Mouse (Mus musculus) liver, embryonic 14.5 days (tissue): ENCODE data around the gene Gm3264.
"Not testable (repeated sequence)": the region's sequence is repeated elsewhere in the genome, so short reads cannot be mapped to it uniquely, and the experiment has no call there.

Source experiments
- CTCF ChIP-seq: IDR thresholded peaks from 2 replicates; pipeline ENCODE4 v1.5.1; 2016; ENCODE audit warnings: antibody characterized with exemption, low read depth, control low read depth
- EP300 ChIP-seq: IDR thresholded peaks from 2 replicates; pipeline ENCODE4 v1.6.1; 2016; ENCODE audit warnings: antibody characterized with exemption, low read depth

DNA sequence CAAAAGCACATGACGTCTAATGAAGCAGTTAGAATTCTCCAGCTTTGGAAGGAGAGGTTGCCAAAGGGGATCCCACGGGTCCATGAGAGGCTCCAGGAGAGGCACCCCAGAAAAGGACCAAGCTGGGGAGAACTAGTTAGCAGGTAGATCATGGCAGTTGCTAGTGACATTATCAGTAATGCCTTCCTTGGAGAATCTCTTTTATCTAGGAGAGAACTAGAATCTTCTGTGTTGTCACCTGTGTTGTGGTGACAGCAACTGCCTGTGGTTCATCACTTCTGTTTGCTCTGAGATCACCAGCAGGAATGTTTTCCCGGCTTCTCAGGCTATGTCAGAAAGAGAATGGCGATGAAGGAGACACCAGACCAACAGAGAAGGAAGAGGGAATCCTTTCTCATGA is 17.6 kb upstream of the Gm3264 start, which contains the start of gene Gm3269:
- not testable (repeated sequence) for TF ChIP-seq CTCF, EP300
